Mouse (Mus musculus) thymus, adult 2 months (tissue): ENCODE data around the gene Zcchc7.

ENCODE experiments used
- CTCF ChIP-seq: fragments of 200-500 bp; IDR thresholded peaks from 2 replicates; pipeline ENCODE4 v1.5.1; 2012; ENCODE audit warnings: mild to moderate bottlenecking, control low read depth, low read length, moderate library complexity, borderline replicate concordance; ENCODE audit not compliant: control insufficient read depth, poor library complexity, insufficient read depth; ENCODE audit errors: extremely low read depth
- POLR2A ChIP-seq: fragments of 200-500 bp; IDR thresholded peaks from 2 replicates; pipeline ENCODE4 v1.6.1; 2012; ENCODE audit warnings: mild to moderate bottlenecking, low read length, control low read depth, moderate library complexity; ENCODE audit not compliant: control insufficient read depth, poor library complexity, insufficient read depth; ENCODE audit errors: extremely low read depth

GRCm38 (mm10) chr4:44720046-44720445, 35.6 kb upstream of the Zcchc7 start:
- TF ChIP-seq CTCF (no peak), POLR2A (no peak)
